Mouse (Mus musculus) hindbrain, embryonic 15.5 days (tissue): ENCODE results near the gene Larp4. TPM values are rescaled to one million over a fixed set of nuclear protein-coding genes. Genes with fewer than 3 reads are reported as not detected.
A peak's percentile ranks its signal among the peaks of the same experiment; 100 is the strongest.
"Not testable (repeated sequence)": the region's sequence is repeated elsewhere in the genome, so short reads cannot be mapped to it uniquely, and the experiment has no call there.

Source experiments
- ATAC-seq: fragments of 200-750 bp; cut with Nextera tagmentation; 2 replicates; pipeline ENCODE4 v1.8.0; 2017; ENCODE audit warnings: low read depth, moderate number of reproducible peaks, moderate TSS enrichment; ENCODE audit not compliant: low FRiP score
- H3K27ac ChIP-seq: fragments of 300-500 bp; sonication (generic); replicated peaks from 2 replicates; pipeline ENCODE4 v1.5.1; 2015; ENCODE audit warnings: mild to moderate bottlenecking, inconsistent platforms
- H3K27me3 ChIP-seq: fragments of 300-500 bp; sonication (generic); 2 replicates; pipeline ENCODE4 v1.6.1; 2015; ENCODE audit warnings: control low read depth, inconsistent platforms
- H3K36me3 ChIP-seq: fragments of 300-500 bp; sonication (generic); 2 replicates; pipeline ENCODE4 v1.6.1; 2015; ENCODE audit warnings: control low read depth, inconsistent platforms
- H3K4me1 ChIP-seq: fragments of 300-500 bp; sonication (generic); replicated peaks from 2 replicates; pipeline ENCODE4 v1.6.1; 2015; ENCODE audit warnings: control low read depth, inconsistent platforms
- H3K4me2 ChIP-seq: fragments of 300-500 bp; sonication (generic); 2 replicates; pipeline ENCODE4 v1.6.1; 2015; ENCODE audit warnings: moderate library complexity, mild to moderate bottlenecking, inconsistent platforms
- H3K4me3 ChIP-seq: fragments of 300-500 bp; sonication (generic); 2 replicates; pipeline ENCODE4 v1.5.1; 2015; ENCODE audit warnings: mild to moderate bottlenecking, inconsistent platforms
- H3K9ac ChIP-seq: fragments of 300-500 bp; sonication (generic); 2 replicates; pipeline ENCODE4 v1.6.1; 2015; ENCODE audit warnings: inconsistent platforms
- H3K9me3 ChIP-seq: fragments of 300-500 bp; sonication (generic); 2 replicates; pipeline ENCODE4 v1.6.1; 2016; ENCODE audit warnings: control low read depth, inconsistent platforms
- WGBS: fragments of 180-500 bp; shearing (Covaris S2); methylation state at CpG from one replicate; pipeline ENCODE4 v1.1.7; 2015; 5-methylcytosine and 5-hydroxymethylcytosine counted together
- polyA plus RNA-seq: library from polyadenylated mRNA; unstranded; fragments of >200 nt; fragmentation: Nextera tagmentation; extraction: Ambion mirVana; gene quantifications from 2 replicates; pipeline ENCODE4 v1.2.1, GENCODE M21; 2015

Larp4 gene
- 19.4 and 22.1 TPM in 2 replicates for polyA plus RNA-seq

- 91% methylated on average over 6 of the region's 6 CpGs for whole genome bisulfite sequencing
- peaks cover 13% of the 10 kb centered on the region for H3K4me1 ChIP-seq
- not testable (repeated sequence) for H3K9me3 ChIP-seq, H3K36me3 ChIP-seq, ATAC-seq, H3K9ac ChIP-seq, H3K4me2 ChIP-seq, H3K27ac ChIP-seq, H3K4me3 ChIP-seq, H3K27me3 ChIP-seq
These were observed at the start of gene Larp4 for GRCm38 (mm10) chr15:99969765-99970164. Gene Larp4, plus strand, starts transcription at chr15:99970065.

GRCm38 (mm10) chr15:99931231-99931630 lies 38.6 kb upstream of the Larp4 start:
- no peaks in the 10 kb centered on the region for H3K4me1 ChIP-seq
- H3K36me3 ChIP-seq: no peaks in the 10 kb centered on the region
- H3K9me3 ChIP-seq: no peaks in the 10 kb centered on the region
- H3K9ac ChIP-seq: no peak overlapping the region
- no peaks in the 10 kb centered on the region for H3K27me3 ChIP-seq
- no peak for ATAC-seq
- WGBS: 86% methylated on average over 8 of the region's 8 CpGs
- H3K4me3 ChIP-seq: no peak overlapping the region
- H3K27ac ChIP-seq: no peak overlapping the region
- no peak overlapping the region for H3K4me2 ChIP-seq

- ATAC-seq: no peak
- no peaks in the 10 kb centered on the region for H3K36me3 ChIP-seq
- no peak overlapping the region for H3K9ac ChIP-seq
- 54% methylated on average over 1 of the region's 1 CpGs for WGBS
- H3K4me3 ChIP-seq: no peak overlapping the region
- H3K9me3 ChIP-seq: no peaks in the 10 kb centered on the region
- no peaks in the 10 kb centered on the region for H3K27me3 ChIP-seq
- no peak overlapping the region for H3K27ac ChIP-seq
- no peaks in the 10 kb centered on the region for H3K4me1 ChIP-seq
- H3K4me2 ChIP-seq: no peak overlapping the region
These were observed 35.4 kb upstream of the Larp4 start for GRCm38 (mm10) chr15:99934501-99934900.

- Histone ChIP-seq H3K27ac (no peak overlapping the region), H3K27me3 (no peaks in the 10 kb centered on the region), H3K36me3 (no peaks in the 10 kb centered on the region), H3K4me1 (no peaks in the 10 kb centered on the region), H3K4me3 (no peak overlapping the region), H3K9ac (no peak overlapping the region), H3K9me3 (no peaks in the 10 kb centered on the region), H3K4me2 (no peak overlapping the region)
- 95% methylated on average over 3 of the region's 3 CpGs for WGBS
- ATAC-seq: no peak
These were observed 33.2 kb upstream of the Larp4 start for GRCm38 (mm10) chr15:99936659-99937058.

GRCm38 (mm10) chr15:99937841-99938240 lies 32.0 kb upstream of the Larp4 start:
- H3K4me3 ChIP-seq: no peak overlapping the region
- no peaks in the 10 kb centered on the region for H3K4me1 ChIP-seq
- no peaks in the 10 kb centered on the region for H3K9me3 ChIP-seq
- no peak for ATAC-seq
- no peaks in the 10 kb centered on the region for H3K36me3 ChIP-seq
- no peak overlapping the region for H3K27ac ChIP-seq
- no peak overlapping the region for H3K9ac ChIP-seq
- H3K27me3 ChIP-seq: no peaks in the 10 kb centered on the region
- H3K4me2 ChIP-seq: no peak overlapping the region
- WGBS: 92% methylated on average over 8 of the region's 8 CpGs

- H3K27ac ChIP-seq: no peak overlapping the region
These were observed 29.4 kb upstream of the Larp4 start for GRCm38 (mm10) chr15:99940426-99940825.

GRCm38 (mm10) chr15:99940970-99941630 lies 28.8 kb upstream of the Larp4 start:
- 78% methylated on average over 4 of the region's 4 CpGs for WGBS
- no peaks in the 10 kb centered on the region for H3K4me1 ChIP-seq
- H3K9me3 ChIP-seq: no peaks in the 10 kb centered on the region
- H3K4me3 ChIP-seq: no peak overlapping the region
- H3K36me3 ChIP-seq: no peaks in the 10 kb centered on the region
- H3K9ac ChIP-seq: no peak overlapping the region
- no peak overlapping the region for H3K4me2 ChIP-seq
- no peaks in the 10 kb centered on the region for H3K27me3 ChIP-seq
- ATAC-seq: no peak
- 0 out of 2 replicates have a peak overlapping the region, but pooled peaks have one; percentile 33 for H3K27ac ChIP-seq

More at GRCm38 (mm10) chr15:99940426-99940825, 29.4 kb upstream of the Larp4 start:
- Histone ChIP-seq H3K9me3 (no peaks in the 10 kb centered on the region), H3K4me1 (no peaks in the 10 kb centered on the region), H3K4me2 (no peak overlapping the region), H3K36me3 (no peaks in the 10 kb centered on the region), H3K4me3 (no peak overlapping the region), H3K9ac (no peak overlapping the region), H3K27me3 (no peaks in the 10 kb centered on the region)
- WGBS: 36% methylated on average over 2 of the region's 2 CpGs
- no peak for ATAC-seq

GRCm38 (mm10) chr15:99955324-99955723 lies 14.5 kb upstream of the Larp4 start:
- H3K27me3 ChIP-seq: no peaks in the 10 kb centered on the region
- H3K36me3 ChIP-seq: no peaks in the 10 kb centered on the region
- no peak overlapping the region for H3K4me2 ChIP-seq
- no peak overlapping the region for H3K27ac ChIP-seq
- 75% methylated on average over 4 of the region's 4 CpGs for WGBS
- H3K9ac ChIP-seq: no peak overlapping the region
- ATAC-seq: no peak
- no peaks in the 10 kb centered on the region for H3K4me1 ChIP-seq
- H3K9me3 ChIP-seq: no peaks in the 10 kb centered on the region
- no peak overlapping the region for H3K4me3 ChIP-seq

- 91% methylated on average over 8 of the region's 8 CpGs for WGBS
- ATAC-seq: no peak
- H3K4me3 ChIP-seq: no peak overlapping the region
- no peak overlapping the region for H3K27ac ChIP-seq
- H3K9me3 ChIP-seq: no peaks in the 10 kb centered on the region
- no peaks in the 10 kb centered on the region for H3K27me3 ChIP-seq
- H3K4me1 ChIP-seq: no peaks in the 10 kb centered on the region
- no peak overlapping the region for H3K9ac ChIP-seq
- no peaks in the 10 kb centered on the region for H3K36me3 ChIP-seq
- H3K4me2 ChIP-seq: no peak overlapping the region
These were observed 4.6 kb upstream of the Larp4 start for GRCm38 (mm10) chr15:99965103-99965775.

- H3K27ac ChIP-seq: no peak within 1 kb of the TSS
- H3K4me2 ChIP-seq: no peak within 1 kb of the TSS
- H3K36me3 ChIP-seq: no peaks in the 10 kb centered on the region
- H3K27me3 ChIP-seq: no peaks in the 10 kb centered on the region
- WGBS: 77% methylated on average over 4 of the region's 4 CpGs
- H3K9ac ChIP-seq: no peak within 1 kb of the TSS
- no peak for ATAC-seq
- H3K4me3 ChIP-seq: no peak within 1 kb of the TSS
- H3K9me3 ChIP-seq: no peaks in the 10 kb centered on the region
- peaks cover 3% of the 10 kb centered on the region; the same call in 1 of the 2 replicates for H3K4me1 ChIP-seq
These were observed 2.9 kb upstream of the Larp4 start, which contains the start of gene Fam186a for GRCm38 (mm10) chr15:99966961-99967360. Gene Fam186a, minus strand, starts transcription at chr15:99967061.

- no peaks in the 10 kb centered on the region for H3K27me3 ChIP-seq
- H3K9me3 ChIP-seq: no peaks in the 10 kb centered on the region
- no peak overlapping the region for H3K9ac ChIP-seq
- no peak for ATAC-seq
- 89% methylated on average over 1 of the region's 1 CpGs for WGBS
- H3K4me1 ChIP-seq: peaks cover 13% of the 10 kb centered on the region
- H3K4me2 ChIP-seq: no peak overlapping the region
- no peak overlapping the region for H3K27ac ChIP-seq
- no peak overlapping the region for H3K4me3 ChIP-seq
- no peaks in the 10 kb centered on the region for H3K36me3 ChIP-seq
These were observed 741 bp downstream of the Larp4 start for GRCm38 (mm10) chr15:99970606-99971005.

GRCm38 (mm10) chr15:99972361-99972988 lies 2.6 kb downstream of the Larp4 start:
- Histone ChIP-seq H3K4me3 (peak overlapping the region; percentile 87), H3K36me3 (no peaks in the 10 kb centered on the region), H3K9ac (peak overlapping the region; percentile 69), H3K27ac (peak overlapping the region; percentile 97), H3K9me3 (no peaks in the 10 kb centered on the region), H3K4me2 (peak overlapping the region; percentile 83), H3K27me3 (no peaks in the 10 kb centered on the region), H3K4me1 (peaks cover 13% of the 10 kb centered on the region)
- ATAC-seq: peak; percentile 97
- under 1% methylated on average over 50 of the region's 50 CpGs for WGBS
